In the genomic region with DNA sequence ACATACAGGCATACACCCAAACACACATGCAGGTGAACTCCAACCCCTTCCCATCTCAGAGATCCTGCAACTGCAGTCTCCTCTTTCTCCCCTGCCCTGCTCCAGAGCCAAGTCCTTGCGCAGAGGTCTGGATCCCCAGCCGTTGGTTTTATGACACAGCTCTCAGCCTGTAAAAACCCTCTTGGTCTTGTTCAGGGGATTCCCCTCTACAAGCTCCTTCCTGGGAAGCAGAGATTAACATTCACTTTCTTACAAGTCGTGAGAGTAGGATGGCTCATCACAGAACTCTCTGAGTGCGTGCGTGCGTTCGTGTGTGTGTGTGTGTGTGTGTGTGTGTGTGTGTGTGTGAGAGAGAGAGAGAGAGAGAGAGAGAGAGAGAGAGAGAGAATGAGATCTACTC, we compare ENCODE assay signal across 25 mouse cellular contexts. TPM values are rescaled to one million over a fixed set of nuclear protein-coding genes. Genes with fewer than 3 reads are reported as not detected.
DNase-seq lines count a peak whose midpoint lies in the region; ATAC-seq and TF ChIP-seq lines count a peak whose summit lies in the region.
"Had no signal": no experiment of that assay in that cellular context is flagged by ENCODE, and none has a peak within 500 bp of the region (broad histone marks: within the 10 kb centered on the region; RNA-seq: fewer than 3 reads in every experiment).

No protein-coding gene starts in this region.

- no peaks in the 10 kb centered on the region for H3K9me3 ChIP-seq in intestine, postnatal 0 days (ENCODE audit: control insufficient read depth)
- H3K9me3 ChIP-seq: embryonic facial prominence, embryonic 12.5 days; forebrain, embryonic 12.5 days; forebrain, embryonic 15.5 days; heart, embryonic 13.5 days had no signal

- peak; percentile 39 for DNase-seq in CD4-positive helper T cell, adult 2 months (ENCODE audit: low read depth, low spot score)
- DNase-seq in induced T-regulatory cell, adult 2 months (ENCODE audit: low read depth): peak; percentile 56
- DNase-seq in heart, adult 9 months (ENCODE audit: low spot score in 2 of 2): no peak
- DNase-seq in layer of hippocampus, postnatal 14 days (ENCODE audit: low spot score in 2 of 2): no peak
- DNase-seq in heart, adult 18-20 months: no peak
- DNase-seq in lung, postnatal 4 days: no peak
- DNase-seq: adrenal gland, adult 8-10 months; adrenal gland, postnatal 25 days; B cell, adult 2 months; cerebellum, adult 11-12 months; cerebellum, adult 8-10 months; cerebellum, postnatal 14 days; gastrocnemius, postnatal 25 days; heart, postnatal 14 days; heart, postnatal 4 days; kidney, adult 2 months had no signal

- H3K36me3 ChIP-seq in intestine, postnatal 0 days (ENCODE audit: control insufficient read depth, insufficient read depth): no peaks in the 10 kb centered on the region
- H3K36me3 ChIP-seq: embryonic facial prominence, embryonic 12.5 days; forebrain, embryonic 12.5 days; forebrain, embryonic 15.5 days; heart, embryonic 13.5 days had no signal

- H3K4me2 ChIP-seq in intestine, postnatal 0 days (replicated peaks; ENCODE audit: low read depth): no peak overlapping the region
- H3K4me2 ChIP-seq: embryonic facial prominence, embryonic 12.5 days; forebrain, embryonic 12.5 days; forebrain, embryonic 15.5 days; heart, embryonic 13.5 days; hindbrain, embryonic 14.5 days had no signal

- no peak overlapping the region for H3K9ac ChIP-seq in intestine, postnatal 0 days (ENCODE audit: low read depth, low read length)
- H3K9ac ChIP-seq: embryonic facial prominence, embryonic 12.5 days; forebrain, embryonic 12.5 days; forebrain, embryonic 15.5 days; heart, embryonic 13.5 days; hindbrain, embryonic 14.5 days had no signal

- no peaks in the 10 kb centered on the region for H3K4me1 ChIP-seq in intestine, postnatal 0 days (replicated peaks; ENCODE audit: control insufficient read depth, insufficient read depth, low read length)
- H3K4me1 ChIP-seq: embryonic facial prominence, embryonic 12.5 days; forebrain, embryonic 12.5 days; heart, embryonic 13.5 days had no signal

- H3K27ac ChIP-seq in intestine, postnatal 0 days (ENCODE audit: low read depth, low read length): no peak overlapping the region
- H3K27ac ChIP-seq: embryonic facial prominence, embryonic 12.5 days; forebrain, embryonic 12.5 days; forebrain, embryonic 15.5 days; heart, embryonic 13.5 days; hindbrain, embryonic 14.5 days; hindbrain, postnatal 0 days had no signal

- H3K4me3 ChIP-seq in intestine, postnatal 0 days (ENCODE audit: low read depth, low read length): no peak overlapping the region
- H3K4me3 ChIP-seq: embryonic facial prominence, embryonic 12.5 days; erythroblast, embryonic 14.5 days; forebrain, embryonic 12.5 days; forebrain, embryonic 15.5 days; heart, embryonic 13.5 days had no signal

- ATAC-seq in CD4-positive, CD25-positive, alpha-beta regulatory T cell, adult 4 months: peak; percentile 66
- 0 out of 2 replicates have a peak, but pooled peaks have one; percentile 45 for ATAC-seq in intestine, postnatal 0 days
- ATAC-seq: forebrain, embryonic 15.5 days; hindbrain, postnatal 0 days had no signal

- WGBS in intestine, postnatal 0 days: 43% methylated on average over 7 of the region's 7 CpGs

- TF ChIP-seq CTCF in intestine, postnatal 0 days (IDR thresholded peaks at IDR 0.05; ENCODE audit: low read depth): no peak

- H3K27me3 ChIP-seq in intestine, postnatal 0 days (replicated peaks; ENCODE audit: control insufficient read depth, insufficient read depth, low read length): no peaks in the 10 kb centered on the region
- H3K27me3 ChIP-seq: embryonic facial prominence, embryonic 12.5 days; forebrain, embryonic 12.5 days; forebrain, embryonic 15.5 days; heart, embryonic 13.5 days had no signal

RNA-seq across cellular contexts. Expression of a gene that starts 15.8 kb away (rescaled TPM):
- polyA plus RNA-seq in CD4-positive, CD25-positive, alpha-beta regulatory T cell, adult 4 months (2017; shearing (Covaris generic)): 100 to 1,000 TPM; 183 to 195 TPM
- polyA plus RNA-seq in intestine, postnatal 0 days (2015; fragmentation: Nextera tagmentation; extraction: Ambion mirVana): 88.3 and 88.4 TPM in 2 replicates
- 10 to 100 TPM; 21.2 to 24.3 TPM for total RNA-seq in layer of hippocampus, postnatal 14 days (2021)
- 10 to 100 TPM; 85.4 to 89.1 TPM for total RNA-seq in heart, adult 18-20 months (2021)

RNA-seq across cellular contexts. Expression of a gene that starts 23.3 kb away (rescaled TPM):
- polyA plus RNA-seq in CD4-positive, CD25-positive, alpha-beta regulatory T cell, adult 4 months (2017; shearing (Covaris generic)): 100 to 1,000 TPM; 103 to 115 TPM
- 33.6 and 40.3 TPM in 2 replicates for polyA plus RNA-seq in intestine, postnatal 0 days (2015; fragmentation: Nextera tagmentation; extraction: Ambion mirVana)
- total RNA-seq in layer of hippocampus, postnatal 14 days (2021): 10 to 100 TPM; 43.5 to 45.0 TPM
- total RNA-seq in heart, adult 18-20 months (2021): 10 to 100 TPM; 30.2 to 34.6 TPM

Comparison
In these comparisons a context has a peak if more than half of its experiments do, and no peak if none do; other contexts are left out.
1. DNase-seq: peak in CD4-positive helper T cell, adult 2 months (single experiment) and induced T-regulatory cell, adult 2 months (single experiment); none in heart, adult 9 months (0 of 2), layer of hippocampus, postnatal 14 days (0 of 2), heart, adult 18-20 months (0 of 2) and lung, postnatal 4 days (0 of 2).